In genomic region chr3:104794953-104795470, GRCm38 (mm10) we compare ENCODE assay signal across 8 mouse cellular contexts. TPM values are rescaled to one million over a fixed set of nuclear protein-coding genes. Genes with fewer than 3 reads are reported as not detected.
DNase-seq lines count a peak whose midpoint lies in the region; ATAC-seq lines count a peak whose summit lies in the region.

No protein-coding gene starts in this region.

- H3K9me3 ChIP-seq in forebrain, embryonic 10.5 days: no peaks in the 10 kb centered on the region
- H3K9me3 ChIP-seq in forebrain, embryonic 11.5 days (ENCODE audit: control insufficient read depth, low read length): no peaks in the 10 kb centered on the region
- no peaks in the 10 kb centered on the region for H3K9me3 ChIP-seq in kidney, embryonic 16.5 days (ENCODE audit: low read length)
- H3K9me3 ChIP-seq in embryonic facial prominence, embryonic 14.5 days (ENCODE audit: control insufficient read depth, low read length): no peaks in the 10 kb centered on the region
- H3K9me3 ChIP-seq in liver, embryonic 12.5 days (replicated peaks): no peaks in the 10 kb centered on the region

- H3K4me1 ChIP-seq in forebrain, embryonic 10.5 days: peaks cover 60% of the 10 kb centered on the region
- peaks cover 21% of the 10 kb centered on the region for H3K4me1 ChIP-seq in forebrain, embryonic 11.5 days (replicated peaks; ENCODE audit: control insufficient read depth, insufficient read depth, low read length)
- peaks cover 59% of the 10 kb centered on the region for H3K4me1 ChIP-seq in kidney, embryonic 16.5 days (ENCODE audit: insufficient read depth, low read length)
- peaks cover 51% of the 10 kb centered on the region for H3K4me1 ChIP-seq in embryonic facial prominence, embryonic 14.5 days (ENCODE audit: control insufficient read depth, insufficient read depth, low read length)
- peaks cover 60% of the 10 kb centered on the region for H3K4me1 ChIP-seq in liver, embryonic 12.5 days

- H3K36me3 ChIP-seq in forebrain, embryonic 10.5 days (replicated peaks): peaks cover 74% of the 10 kb centered on the region
- no peaks in the 10 kb centered on the region; the same call in 1 of the 2 replicates for H3K36me3 ChIP-seq in forebrain, embryonic 11.5 days (ENCODE audit: control insufficient read depth, insufficient read depth, low read length)
- H3K36me3 ChIP-seq in kidney, embryonic 16.5 days (ENCODE audit: insufficient read depth, low read length): peaks cover 55% of the 10 kb centered on the region
- H3K36me3 ChIP-seq in embryonic facial prominence, embryonic 14.5 days (ENCODE audit: control insufficient read depth, insufficient read depth, low read length): peaks cover 70% of the 10 kb centered on the region
- peaks cover 62% of the 10 kb centered on the region for H3K36me3 ChIP-seq in liver, embryonic 12.5 days

- ATAC-seq in forebrain, embryonic 11.5 days (replicated peaks; ENCODE audit: low FRiP score): no peak
- 0 out of 2 replicates have a peak, but pooled peaks have one; percentile 2 for ATAC-seq in kidney, embryonic 16.5 days (ENCODE audit: low FRiP score, low TSS enrichment)
- ATAC-seq in embryonic facial prominence, embryonic 14.5 days (ENCODE audit: low read depth): no peak
- no peak for ATAC-seq in liver, embryonic 12.5 days

- no peak overlapping the region for H3K9ac ChIP-seq in forebrain, embryonic 11.5 days (ENCODE audit: low read length)
- no peak overlapping the region; the same call in 1 of the 2 replicates for H3K9ac ChIP-seq in kidney, embryonic 16.5 days (replicated peaks; ENCODE audit: low read length)
- no peak overlapping the region for H3K9ac ChIP-seq in embryonic facial prominence, embryonic 14.5 days (ENCODE audit: low read depth, low read length)
- no peak overlapping the region for H3K9ac ChIP-seq in liver, embryonic 12.5 days

- 0 out of 2 replicates have a peak, but pooled peaks cover 4% of the 10 kb centered on the region for H3K27me3 ChIP-seq in forebrain, embryonic 10.5 days (ENCODE audit: poor library complexity, severe bottlenecking)
- H3K27me3 ChIP-seq in forebrain, embryonic 11.5 days (ENCODE audit: control insufficient read depth, insufficient read depth, low read length): no peaks in the 10 kb centered on the region
- no peaks in the 10 kb centered on the region for H3K27me3 ChIP-seq in kidney, embryonic 16.5 days (ENCODE audit: insufficient read depth, low read length)
- no peaks in the 10 kb centered on the region for H3K27me3 ChIP-seq in embryonic facial prominence, embryonic 14.5 days (replicated peaks; ENCODE audit: control insufficient read depth, insufficient read depth, low read length)
- peaks cover 15% of the 10 kb centered on the region for H3K27me3 ChIP-seq in liver, embryonic 12.5 days (replicated peaks)

- peak overlapping the region; percentile 77 for H3K27ac ChIP-seq in forebrain, embryonic 10.5 days
- H3K27ac ChIP-seq in forebrain, embryonic 11.5 days (ENCODE audit: low read depth, low read length): no peak overlapping the region
- peak overlapping the region; percentile 94 for H3K27ac ChIP-seq in kidney, embryonic 16.5 days (ENCODE audit: low read length)
- H3K27ac ChIP-seq in embryonic facial prominence, embryonic 14.5 days (replicated peaks; ENCODE audit: low read depth, low read length): peak overlapping the region; percentile 79
- peak overlapping the region; percentile 72 for H3K27ac ChIP-seq in liver, embryonic 12.5 days

- no peak overlapping the region for H3K4me3 ChIP-seq in forebrain, embryonic 10.5 days
- no peak overlapping the region for H3K4me3 ChIP-seq in forebrain, embryonic 11.5 days (ENCODE audit: low read depth, low read length)
- no peak overlapping the region for H3K4me3 ChIP-seq in kidney, embryonic 16.5 days (ENCODE audit: low read length)
- no peak overlapping the region for H3K4me3 ChIP-seq in embryonic facial prominence, embryonic 14.5 days (ENCODE audit: low read depth, low read length)
- H3K4me3 ChIP-seq in liver, embryonic 12.5 days: no peak overlapping the region

- no peak overlapping the region for H3K4me2 ChIP-seq in forebrain, embryonic 11.5 days (ENCODE audit: low read depth, low read length, severe bottlenecking)
- H3K4me2 ChIP-seq in kidney, embryonic 16.5 days (replicated peaks; ENCODE audit: low read depth, low read length): 0 out of 2 replicates have a peak overlapping the region, but pooled peaks have one; percentile 21
- no peak overlapping the region for H3K4me2 ChIP-seq in embryonic facial prominence, embryonic 14.5 days (ENCODE audit: low read depth, low read length)
- H3K4me2 ChIP-seq in liver, embryonic 12.5 days: no peak overlapping the region

- no peak for DNase-seq in forebrain, embryonic 10.5 days (ENCODE audit: extremely low spot score, low spot score)
- DNase-seq in forebrain, embryonic 11.5 days (ENCODE audit: low spot score): no peak
- no peak for DNase-seq in kidney, postnatal 25 days
- DNase-seq in embryonic facial prominence, embryonic 14.5 days (ENCODE audit: low spot score): no peak
- no peak for DNase-seq in right cerebral cortex, postnatal 14 days
- DNase-seq in B cell, adult 2 months: no peak

- whole genome bisulfite sequencing in forebrain, embryonic 10.5 days: 77% methylated on average over 12 of the region's 12 CpGs
- 72% methylated on average over 12 of the region's 12 CpGs for WGBS in forebrain, embryonic 11.5 days
- 42% methylated on average over 12 of the region's 12 CpGs for WGBS in kidney, embryonic 16.5 days
- 55% methylated on average over 11 of the region's 12 CpGs for WGBS in embryonic facial prominence, embryonic 14.5 days
- WGBS in liver, embryonic 12.5 days (ENCODE audit: insufficient replicate concordance): 64% methylated on average over 12 of the region's 12 CpGs

RNA-seq across cellular contexts. Expression of gene Rhoc, which starts 6.8 kb away (rescaled TPM):
- polyA plus RNA-seq in forebrain, embryonic 10.5 days (2016; fragmentation: Nextera tagmentation; extraction: Ambion mirVana): 84.9 and 90.1 TPM in 2 replicates
- polyA plus RNA-seq in forebrain, embryonic 11.5 days (2014; fragmentation: Nextera tagmentation; extraction: Ambion mirVana): 80.5 and 98.0 TPM in 2 replicates
- 136 and 146 TPM in 2 replicates for polyA plus RNA-seq in kidney, embryonic 16.5 days (2015; fragmentation: Nextera tagmentation; extraction: Ambion mirVana)
- 183 and 198 TPM in 2 replicates for polyA plus RNA-seq in embryonic facial prominence, embryonic 14.5 days (2014; fragmentation: Nextera tagmentation; extraction: Ambion mirVana)
- 28.1 and 34.1 TPM in 2 replicates for polyA plus RNA-seq in liver, embryonic 12.5 days (2016; fragmentation: Nextera tagmentation; extraction: Ambion mirVana)

RNA-seq across cellular contexts. Expression of gene Fam19a3, which starts 13.4 kb away (rescaled TPM):
- polyA plus RNA-seq in forebrain, embryonic 10.5 days (2016; fragmentation: Nextera tagmentation; extraction: Ambion mirVana): not detected in 2 replicates
- polyA plus RNA-seq in forebrain, embryonic 11.5 days (2014; fragmentation: Nextera tagmentation; extraction: Ambion mirVana): 0.24 TPM in 1 of 2 replicates, not detected in the other
- polyA plus RNA-seq in kidney, embryonic 16.5 days (2015; fragmentation: Nextera tagmentation; extraction: Ambion mirVana): 0.18 and 0.20 TPM in 2 replicates
- polyA plus RNA-seq in embryonic facial prominence, embryonic 14.5 days (2014; fragmentation: Nextera tagmentation; extraction: Ambion mirVana): 0.24 and 0.68 TPM in 2 replicates
- polyA plus RNA-seq in liver, embryonic 12.5 days (2016; fragmentation: Nextera tagmentation; extraction: Ambion mirVana): not detected in 2 replicates

RNA-seq across cellular contexts. Expression of gene Ppm1j, which starts 14.2 kb away (rescaled TPM):
- 1.4 and 1.6 TPM in 2 replicates for polyA plus RNA-seq in forebrain, embryonic 10.5 days (2016; fragmentation: Nextera tagmentation; extraction: Ambion mirVana)
- polyA plus RNA-seq in forebrain, embryonic 11.5 days (2014; fragmentation: Nextera tagmentation; extraction: Ambion mirVana): 1.1 and 1.2 TPM in 2 replicates
- 7.0 and 8.9 TPM in 2 replicates for polyA plus RNA-seq in kidney, embryonic 16.5 days (2015; fragmentation: Nextera tagmentation; extraction: Ambion mirVana)
- 3.4 and 3.7 TPM in 2 replicates for polyA plus RNA-seq in embryonic facial prominence, embryonic 14.5 days (2014; fragmentation: Nextera tagmentation; extraction: Ambion mirVana)
- 0.79 and 1.3 TPM in 2 replicates for polyA plus RNA-seq in liver, embryonic 12.5 days (2016; fragmentation: Nextera tagmentation; extraction: Ambion mirVana)

RNA-seq across cellular contexts. Expression of gene Mov10, which starts 23.4 kb away (rescaled TPM):
- 16.8 and 19.5 TPM in 2 replicates for polyA plus RNA-seq in forebrain, embryonic 10.5 days (2016; fragmentation: Nextera tagmentation; extraction: Ambion mirVana)
- 13.8 and 15.3 TPM in 2 replicates for polyA plus RNA-seq in forebrain, embryonic 11.5 days (2014; fragmentation: Nextera tagmentation; extraction: Ambion mirVana)
- 60.4 and 61.5 TPM in 2 replicates for polyA plus RNA-seq in kidney, embryonic 16.5 days (2015; fragmentation: Nextera tagmentation; extraction: Ambion mirVana)
- polyA plus RNA-seq in embryonic facial prominence, embryonic 14.5 days (2014; fragmentation: Nextera tagmentation; extraction: Ambion mirVana): 38.1 and 44.6 TPM in 2 replicates
- 28.5 and 29.2 TPM in 2 replicates for polyA plus RNA-seq in liver, embryonic 12.5 days (2016; fragmentation: Nextera tagmentation; extraction: Ambion mirVana)
